Mouse (Mus musculus): ENCODE measurements around the gene Tmc6. TPM values are rescaled to one million over a fixed set of nuclear protein-coding genes. Genes with fewer than 3 reads are reported as not detected.
"Not testable (repeated sequence)": the region's sequence is repeated elsewhere in the genome, so short reads cannot be mapped to it uniquely, and the experiment has no call there.

The Tmc6 gene
- polyA plus RNA-seq, 1 experiment from 2014 or later, result 28.4 TPM

GRCm38 (mm10) chr11:117790703-117791440, 8.9 kb upstream of the Tmc6 start:
- no peaks in the 10 kb centered on the region for H3K9me3 ChIP-seq (replicated peaks; ENCODE audit: control insufficient read depth, low read length)
- peak overlapping the region; percentile 42 for H3K9ac ChIP-seq (ENCODE audit: low read length)

GRCm38 (mm10) chr11:117790286-117790685, 8.3 kb upstream of the Tmc6 start:
- Histone ChIP-seq H3K4me1 (ENCODE audit: control insufficient read depth, insufficient read depth, low read length) (peaks cover 11% of the 10 kb centered on the region), H3K36me3 (ENCODE audit: control insufficient read depth, insufficient read depth) (no peaks in the 10 kb centered on the region), H3K9me3 (replicated peaks; ENCODE audit: control insufficient read depth, low read length) (no peaks in the 10 kb centered on the region), H3K9ac (ENCODE audit: low read length) (peak overlapping the region; percentile 42), H3K27me3 (ENCODE audit: control insufficient read depth, insufficient read depth, low read length) (no peaks in the 10 kb centered on the region), H3K27ac (ENCODE audit: low read length) (no peak overlapping the region), H3K4me3 (ENCODE audit: low read length) (peak overlapping the region; percentile 34), H3K4me2 (ENCODE audit: low read depth, low read length) (peak overlapping the region; percentile 55)
- 6% methylated on average over 13 of the region's 14 CpGs for WGBS
- peak; percentile 15 for ATAC-seq (replicated peaks; ENCODE audit: extremely low read depth, insufficient read depth, low FRiP score)

More at GRCm38 (mm10) chr11:117790703-117791440, 8.9 kb upstream of the Tmc6 start:
- Histone ChIP-seq H3K4me3 (ENCODE audit: low read length) (peak overlapping the region; percentile 34), H3K36me3 (ENCODE audit: control insufficient read depth, insufficient read depth) (no peaks in the 10 kb centered on the region), H3K27me3 (ENCODE audit: control insufficient read depth, insufficient read depth, low read length) (no peaks in the 10 kb centered on the region), H3K4me1 (ENCODE audit: control insufficient read depth, insufficient read depth, low read length) (peaks cover 11% of the 10 kb centered on the region), H3K4me2 (ENCODE audit: low read depth, low read length) (peak overlapping the region; percentile 55), H3K27ac (ENCODE audit: low read length) (no peak overlapping the region)
- WGBS, result 32% methylated on average over 22 of the region's 23 CpGs
- no peak; the same call in 1 of the 2 replicates for ATAC-seq (replicated peaks; ENCODE audit: extremely low read depth, insufficient read depth, low FRiP score)

GRCm38 (mm10) chr11:117788481-117788880, 6.5 kb upstream of the Tmc6 start:
- 81% methylated on average over 7 of the region's 7 CpGs for WGBS
- ATAC-seq (replicated peaks; ENCODE audit: extremely low read depth, insufficient read depth, low FRiP score), result not testable (repeated sequence)

DNA sequence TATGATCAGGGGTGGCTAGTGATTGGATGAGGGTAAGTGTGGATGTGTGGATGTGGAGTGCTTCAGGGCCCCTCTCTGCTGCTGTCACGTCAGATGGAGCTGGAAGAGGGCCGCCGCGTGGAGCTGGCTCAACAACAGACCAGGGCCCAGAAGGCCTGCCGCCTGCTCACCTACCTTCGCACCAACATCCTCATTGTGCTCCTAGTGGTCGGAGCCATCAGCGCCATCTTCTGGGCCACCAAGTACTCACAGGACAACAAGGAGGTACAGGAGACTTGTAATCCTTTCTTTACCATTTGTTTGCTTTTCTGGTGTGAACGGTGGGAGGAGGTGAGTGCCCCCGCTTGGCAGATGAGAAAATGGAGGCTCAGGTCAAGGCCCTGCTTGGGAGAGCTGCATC, 4.3 kb upstream of the Tmc6 start:
- ATAC-seq (replicated peaks; ENCODE audit: extremely low read depth, insufficient read depth, low FRiP score), result no peak
- 15% methylated on average over 10 of the region's 10 CpGs for WGBS
- Histone ChIP-seq H3K4me3 (ENCODE audit: low read length) (no peak overlapping the region), H3K27me3 (ENCODE audit: control insufficient read depth, insufficient read depth, low read length) (no peaks in the 10 kb centered on the region; the same call in 1 of the 2 replicates), H3K36me3 (ENCODE audit: control insufficient read depth, insufficient read depth) (no peaks in the 10 kb centered on the region), H3K4me2 (ENCODE audit: low read depth, low read length) (no peak overlapping the region), H3K4me1 (ENCODE audit: control insufficient read depth, insufficient read depth, low read length) (peaks cover 23% of the 10 kb centered on the region), H3K27ac (ENCODE audit: low read length) (no peak overlapping the region), H3K9ac (ENCODE audit: low read length) (no peak overlapping the region), H3K9me3 (replicated peaks; ENCODE audit: control insufficient read depth, low read length) (no peaks in the 10 kb centered on the region)

More at GRCm38 (mm10) chr11:117788481-117788880, 6.5 kb upstream of the Tmc6 start:
- H3K9ac ChIP-seq (ENCODE audit: low read length); H3K36me3 ChIP-seq (ENCODE audit: control insufficient read depth, insufficient read depth); H3K4me2 ChIP-seq (ENCODE audit: low read depth, low read length); H3K9me3 ChIP-seq (replicated peaks; ENCODE audit: control insufficient read depth, low read length); H3K4me3 ChIP-seq (ENCODE audit: low read length); H3K27ac ChIP-seq (ENCODE audit: low read length); H3K27me3 ChIP-seq (ENCODE audit: control insufficient read depth, insufficient read depth, low read length): not testable (repeated sequence)
- H3K4me1 ChIP-seq (ENCODE audit: control insufficient read depth, insufficient read depth, low read length), result peaks cover 12% of the 10 kb centered on the region

DNA sequence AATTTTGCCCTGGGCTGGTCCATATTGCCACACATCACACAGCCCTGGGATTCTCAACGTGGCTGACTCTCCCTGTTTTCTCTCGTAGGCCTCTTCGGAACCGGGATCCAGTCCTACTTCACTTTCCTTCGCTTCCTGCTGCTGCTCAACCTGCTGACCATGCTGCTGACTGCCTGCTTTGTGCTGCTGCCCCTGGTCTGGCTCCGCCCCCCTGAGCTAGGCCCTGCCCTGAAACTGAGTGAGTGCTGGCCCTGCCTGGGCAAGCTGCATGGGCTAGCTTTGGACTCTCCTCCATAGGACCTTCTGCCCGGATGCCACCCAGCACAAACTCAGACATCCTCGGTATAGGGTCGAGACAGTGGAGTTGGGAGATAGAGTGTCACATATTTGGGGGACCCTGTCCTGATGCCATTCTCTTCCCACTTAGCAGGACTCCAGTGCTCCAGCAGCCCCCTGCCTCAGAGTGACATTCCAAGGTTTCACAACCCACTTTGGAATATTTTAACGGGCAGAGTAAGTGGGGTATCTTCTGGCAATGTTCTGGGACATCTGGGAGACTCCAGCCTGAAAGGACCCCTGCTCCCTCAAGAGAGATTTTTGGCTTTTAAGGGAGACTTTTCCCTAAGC, 1.8 kb upstream of the Tmc6 start:
- H3K9me3 ChIP-seq (replicated peaks; ENCODE audit: control insufficient read depth, low read length), result no peaks in the 10 kb centered on the region
- H3K4me2 ChIP-seq (ENCODE audit: low read depth, low read length), result peak overlapping the region; percentile 98
- peak overlapping the region; percentile 2; the same call in 1 of the 2 replicates for H3K27ac ChIP-seq (ENCODE audit: low read length)
- WGBS, result 48% methylated on average over 10 of the region's 10 CpGs
- H3K27me3 ChIP-seq (ENCODE audit: control insufficient read depth, insufficient read depth, low read length), result no peaks in the 10 kb centered on the region; the same call in 1 of the 2 replicates
- peaks cover 28% of the 10 kb centered on the region for H3K4me1 ChIP-seq (ENCODE audit: control insufficient read depth, insufficient read depth, low read length)
- peak overlapping the region; percentile 43; the same call in 1 of the 2 replicates for H3K9ac ChIP-seq (ENCODE audit: low read length)
- H3K4me3 ChIP-seq (ENCODE audit: low read length), result peak overlapping the region; percentile 44
- no peaks in the 10 kb centered on the region for H3K36me3 ChIP-seq (ENCODE audit: control insufficient read depth, insufficient read depth)
- no peak for ATAC-seq (replicated peaks; ENCODE audit: extremely low read depth, insufficient read depth, low FRiP score)

- no peak for ATAC-seq (replicated peaks; ENCODE audit: extremely low read depth, insufficient read depth, low FRiP score)
- H3K4me1 ChIP-seq (ENCODE audit: control insufficient read depth, insufficient read depth, low read length), result peaks cover 33% of the 10 kb centered on the region
- 4% methylated on average over 31 of the region's 31 CpGs for WGBS
These were observed 1.1 kb upstream of the Tmc6 start for GRCm38 (mm10) chr11:117783089-117783488.

DNA sequence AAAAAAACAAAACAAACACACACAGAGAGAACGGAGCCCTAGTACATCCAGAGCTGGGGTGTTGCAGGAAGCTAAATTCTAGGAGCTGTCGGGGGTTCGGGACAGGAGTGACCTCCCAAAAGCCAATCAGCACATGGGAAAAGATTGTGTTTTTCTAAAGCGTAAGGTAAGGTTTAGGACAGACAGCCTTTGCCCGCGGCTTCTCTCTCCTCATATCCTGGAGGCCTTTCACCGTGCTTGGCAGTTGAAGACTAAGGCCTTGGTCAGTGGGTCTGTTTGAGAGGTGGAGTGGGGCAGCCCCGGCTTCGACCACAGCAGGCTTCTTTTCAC, 672 bp upstream of the Tmc6 start:
- Histone ChIP-seq H3K4me1 (ENCODE audit: control insufficient read depth, insufficient read depth, low read length) (peaks cover 33% of the 10 kb centered on the region), H3K9ac (ENCODE audit: low read length) (peak overlapping the region; percentile 43), H3K9me3 (replicated peaks; ENCODE audit: control insufficient read depth, low read length) (no peaks in the 10 kb centered on the region), H3K36me3 (ENCODE audit: control insufficient read depth, insufficient read depth) (no peaks in the 10 kb centered on the region; the same call in 1 of the 2 replicates), H3K27ac (ENCODE audit: low read length) (peak overlapping the region; percentile 90), H3K4me3 (ENCODE audit: low read length) (peak overlapping the region; percentile 44), H3K4me2 (ENCODE audit: low read depth, low read length) (peak overlapping the region; percentile 98), H3K27me3 (ENCODE audit: control insufficient read depth, insufficient read depth, low read length) (no peaks in the 10 kb centered on the region; the same call in 1 of the 2 replicates)
- no peak for ATAC-seq (replicated peaks; ENCODE audit: extremely low read depth, insufficient read depth, low FRiP score)
- WGBS, result 47% methylated on average over 9 of the region's 9 CpGs

More at GRCm38 (mm10) chr11:117783089-117783488, 1.1 kb upstream of the Tmc6 start:
- peak overlapping the region; percentile 43 for H3K9ac ChIP-seq (ENCODE audit: low read length)
- no peaks in the 10 kb centered on the region; the same call in 1 of the 2 replicates for H3K36me3 ChIP-seq (ENCODE audit: control insufficient read depth, insufficient read depth)
- H3K9me3 ChIP-seq (replicated peaks; ENCODE audit: control insufficient read depth, low read length), result no peaks in the 10 kb centered on the region
- peak overlapping the region; percentile 98 for H3K4me2 ChIP-seq (ENCODE audit: low read depth, low read length)
- H3K27ac ChIP-seq (ENCODE audit: low read length), result peak overlapping the region; percentile 90
- H3K4me3 ChIP-seq (ENCODE audit: low read length), result peak overlapping the region; percentile 44
- no peaks in the 10 kb centered on the region; the same call in 1 of the 2 replicates for H3K27me3 ChIP-seq (ENCODE audit: control insufficient read depth, insufficient read depth, low read length)

DNA sequence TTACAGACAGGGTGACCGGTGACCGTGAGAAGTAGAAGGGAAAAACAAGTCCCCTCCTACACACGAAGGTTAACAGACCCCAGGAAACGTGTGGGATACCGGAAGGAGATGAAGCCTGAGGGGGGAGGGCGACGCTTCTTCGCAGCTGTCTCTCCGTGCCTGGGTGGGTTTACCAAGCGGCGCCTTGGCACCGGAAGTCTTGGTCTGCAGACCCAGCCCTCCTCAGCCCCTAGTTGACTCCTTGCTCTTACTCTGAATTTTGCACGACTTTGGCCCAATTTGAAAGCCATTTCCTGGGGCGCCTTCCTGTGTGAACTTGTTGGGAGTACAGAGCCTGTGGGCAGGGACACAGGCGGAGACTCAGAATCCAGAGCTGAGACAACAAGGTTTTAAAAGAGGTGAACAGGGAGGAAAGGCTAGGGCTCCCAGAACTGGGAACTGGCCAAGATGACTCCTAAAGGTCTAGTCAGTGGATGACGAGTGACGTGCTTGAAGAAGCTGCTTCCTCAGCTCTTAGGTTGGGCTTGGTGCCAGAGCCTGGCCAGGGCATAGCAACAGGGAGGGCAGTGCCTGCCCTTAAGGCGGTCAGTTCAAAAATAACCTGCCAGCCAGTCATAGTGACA, 688 bp downstream of the Tmc6 start:
- peak overlapping the region; percentile 98 for H3K4me2 ChIP-seq (ENCODE audit: low read depth, low read length)
- 0 out of 2 replicates have a peak, but pooled peaks have one; percentile 2 for ATAC-seq (replicated peaks; ENCODE audit: extremely low read depth, insufficient read depth, low FRiP score)

More for the DNA sequence above, 688 bp downstream of the Tmc6 start:
- Histone ChIP-seq H3K4me3 (ENCODE audit: low read length) (peak overlapping the region; percentile 59), H3K36me3 (ENCODE audit: control insufficient read depth, insufficient read depth) (no peaks in the 10 kb centered on the region; the same call in 1 of the 2 replicates), H3K4me1 (ENCODE audit: control insufficient read depth, insufficient read depth, low read length) (peaks cover 33% of the 10 kb centered on the region), H3K27me3 (ENCODE audit: control insufficient read depth, insufficient read depth, low read length) (no peaks in the 10 kb centered on the region; the same call in 1 of the 2 replicates), H3K9me3 (replicated peaks; ENCODE audit: control insufficient read depth, low read length) (no peaks in the 10 kb centered on the region), H3K9ac (ENCODE audit: low read length) (peak overlapping the region; percentile 38), H3K27ac (ENCODE audit: low read length) (peak overlapping the region; percentile 90)
- WGBS, result 6% methylated on average over 18 of the region's 18 CpGs
